Mouse (Mus musculus) liver, embryonic 13.5 days (tissue): Measurements from ENCODE around the gene Pde6h. TPM values are rescaled to one million over a fixed set of nuclear protein-coding genes. Genes with fewer than 3 reads are reported as not detected.
A peak's percentile ranks its signal among the peaks of the same experiment; 100 is the strongest.
"Not testable (repeated sequence)": the region's sequence is repeated elsewhere in the genome, so short reads cannot be mapped to it uniquely, and the experiment has no call there.

Experiments
- ATAC-seq: fragments of 200-750 bp; cut with Nextera tagmentation; 2 replicates; pipeline ENCODE4 v1.8.0; 2017; ENCODE audit warnings: low read depth, mild to moderate bottlenecking, moderate number of reproducible peaks, moderate library complexity
- DNase-seq: peaks from one replicate; pipeline ENCODE4 v3.0.0; 2022
- H3K27ac ChIP-seq: fragments of 300-500 bp; sonication (generic); 2 replicates; pipeline ENCODE4 v1.5.1; 2015; ENCODE audit warnings: moderate library complexity, mild to moderate bottlenecking, inconsistent platforms
- H3K27me3 ChIP-seq: fragments of 300-500 bp; sonication (generic); 2 replicates; pipeline ENCODE4 v1.6.1; 2015; ENCODE audit warnings: mild to moderate bottlenecking, inconsistent platforms
- H3K36me3 ChIP-seq: fragments of 300-500 bp; sonication (generic); 2 replicates; pipeline ENCODE4 v1.6.1; 2015; ENCODE audit warnings: mild to moderate bottlenecking, inconsistent platforms
- H3K4me1 ChIP-seq: fragments of 300-500 bp; sonication (generic); replicated peaks from 2 replicates; pipeline ENCODE4 v1.6.1; 2015; ENCODE audit warnings: inconsistent platforms
- H3K4me2 ChIP-seq: fragments of 300-500 bp; sonication (generic); 2 replicates; pipeline ENCODE4 v1.6.1; 2015; ENCODE audit warnings: inconsistent platforms, mild to moderate bottlenecking, moderate library complexity
- H3K4me3 ChIP-seq: fragments of 300-500 bp; sonication (generic); replicated peaks from 2 replicates; pipeline ENCODE4 v1.5.1; 2015; ENCODE audit warnings: mild to moderate bottlenecking, inconsistent platforms
- H3K9ac ChIP-seq: fragments of 300-500 bp; sonication (generic); 2 replicates; pipeline ENCODE4 v1.6.1; 2015; ENCODE audit warnings: mild to moderate bottlenecking, inconsistent platforms
- H3K9me3 ChIP-seq: fragments of 300-500 bp; sonication (generic); replicated peaks from 2 replicates; pipeline ENCODE4 v1.6.1; 2016; ENCODE audit warnings: inconsistent platforms
- WGBS: fragments of 180-500 bp; shearing (Covaris S2); methylation state at CpG from one replicate; pipeline ENCODE4 v1.1.7; 2015; ENCODE audit not compliant: insufficient replicate concordance; 5-methylcytosine and 5-hydroxymethylcytosine counted together
- polyA plus RNA-seq: library from polyadenylated mRNA; unstranded; fragments of >200 nt; fragmentation: Nextera tagmentation; extraction: Ambion mirVana; gene quantifications from 2 replicates; pipeline ENCODE4 v1.2.1, GENCODE M21; 2015

Gene Pde6h
- polyA plus RNA-seq = not detected in 2 replicates

GRCm38 (mm10) chr6:136923532-136923931, at the start of gene Pde6h:
Pde6h (plus strand) TSS chr6:136923832.
- peaks cover 1% of the 10 kb centered on the region; the same call in 1 of the 2 replicates for H3K36me3 ChIP-seq
- no peaks in the 10 kb centered on the region for H3K27me3 ChIP-seq
- WGBS = 78% methylated on average over 8 of the region's 8 CpGs
- no peaks in the 10 kb centered on the region for H3K9me3 ChIP-seq
- H3K4me1 ChIP-seq = peaks cover 3% of the 10 kb centered on the region; the same call in 1 of the 2 replicates
- no peak for DNase-seq
- ATAC-seq = no peak
- no peak within 1 kb of the TSS for H3K9ac ChIP-seq
- no peak within 1 kb of the TSS for H3K4me3 ChIP-seq
- H3K4me2 ChIP-seq = no peak within 1 kb of the TSS
- H3K27ac ChIP-seq = no peak within 1 kb of the TSS

DNA sequence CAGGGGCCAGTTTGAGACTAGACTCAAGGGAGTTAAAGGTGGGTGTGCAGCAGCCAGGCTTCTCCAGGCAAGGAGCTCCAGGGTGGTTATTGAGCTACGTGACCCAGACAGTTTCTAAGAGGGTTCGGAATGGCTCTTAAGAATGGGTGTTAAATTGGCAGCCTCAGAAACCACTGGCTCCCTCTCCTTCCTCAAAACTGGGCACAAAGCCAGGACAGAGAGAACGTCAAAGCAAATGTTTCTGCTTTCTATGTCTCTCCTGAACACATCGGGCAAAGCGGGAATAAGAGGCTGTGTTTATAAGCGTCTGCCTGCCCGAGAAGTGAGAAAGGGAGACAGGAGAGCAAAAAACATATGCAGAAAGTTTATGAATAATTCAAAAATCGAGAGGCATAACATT, 49.0 kb upstream of the Pde6h start:
- no peak overlapping the region for H3K4me2 ChIP-seq
- H3K27me3 ChIP-seq = no peaks in the 10 kb centered on the region
- H3K9me3 ChIP-seq = no peaks in the 10 kb centered on the region
- H3K27ac ChIP-seq = no peak overlapping the region
- WGBS = 61% methylated on average over 8 of the region's 8 CpGs
- no peak overlapping the region for H3K4me3 ChIP-seq
- H3K36me3 ChIP-seq = no peaks in the 10 kb centered on the region
- H3K9ac ChIP-seq = no peak overlapping the region
- DNase-seq = no peak
- ATAC-seq = no peak
- H3K4me1 ChIP-seq = no peaks in the 10 kb centered on the region

DNA sequence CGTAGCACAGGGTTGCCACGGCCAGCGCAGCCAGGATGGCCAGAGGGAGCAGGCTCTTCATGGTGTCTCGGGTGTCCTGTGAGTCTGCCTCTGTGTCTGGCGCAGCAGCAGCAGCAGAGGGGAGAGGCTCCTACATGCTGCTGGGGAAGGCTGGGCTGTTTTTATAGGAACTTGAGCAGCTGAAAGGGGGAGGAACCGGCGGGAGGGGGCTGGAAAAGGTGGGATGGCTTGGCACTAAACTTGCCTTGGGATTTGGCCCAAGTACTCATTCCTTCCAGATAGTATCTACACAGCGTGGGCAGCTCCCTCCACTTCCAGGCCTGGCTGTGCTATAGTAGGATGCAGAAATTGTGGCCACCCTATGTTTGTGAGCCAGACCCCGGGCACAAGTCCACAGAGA, 48.0 kb upstream of the Pde6h start, which contains the start of gene Mgp:
Mgp (minus strand) TSS at position 154 of the 400 bp plus-strand sequence.
- no peak for ATAC-seq
- no peaks in the 10 kb centered on the region for H3K9me3 ChIP-seq
- H3K4me1 ChIP-seq = no peaks in the 10 kb centered on the region
- DNase-seq = no peak
- no peak within 1 kb of the TSS for H3K4me3 ChIP-seq
- no peak within 1 kb of the TSS for H3K9ac ChIP-seq
- no peak within 1 kb of the TSS for H3K27ac ChIP-seq
- H3K4me2 ChIP-seq = no peak within 1 kb of the TSS
- H3K36me3 ChIP-seq = no peaks in the 10 kb centered on the region
- no peaks in the 10 kb centered on the region for H3K27me3 ChIP-seq
- 52% methylated on average over 9 of the region's 9 CpGs for WGBS

- DNase-seq = no peak
- no peak overlapping the region for H3K4me2 ChIP-seq
- no peak for ATAC-seq
- no peak overlapping the region for H3K9ac ChIP-seq
- H3K27me3 ChIP-seq = no peaks in the 10 kb centered on the region
- WGBS = 60% methylated on average over 8 of the region's 8 CpGs
- no peak overlapping the region for H3K4me3 ChIP-seq
- no peak overlapping the region for H3K27ac ChIP-seq
- no peaks in the 10 kb centered on the region for H3K9me3 ChIP-seq
- no peaks in the 10 kb centered on the region for H3K36me3 ChIP-seq
- no peaks in the 10 kb centered on the region for H3K4me1 ChIP-seq
These were observed 42.0 kb upstream of the Pde6h start for GRCm38 (mm10) chr6:136881678-136882077.

DNA sequence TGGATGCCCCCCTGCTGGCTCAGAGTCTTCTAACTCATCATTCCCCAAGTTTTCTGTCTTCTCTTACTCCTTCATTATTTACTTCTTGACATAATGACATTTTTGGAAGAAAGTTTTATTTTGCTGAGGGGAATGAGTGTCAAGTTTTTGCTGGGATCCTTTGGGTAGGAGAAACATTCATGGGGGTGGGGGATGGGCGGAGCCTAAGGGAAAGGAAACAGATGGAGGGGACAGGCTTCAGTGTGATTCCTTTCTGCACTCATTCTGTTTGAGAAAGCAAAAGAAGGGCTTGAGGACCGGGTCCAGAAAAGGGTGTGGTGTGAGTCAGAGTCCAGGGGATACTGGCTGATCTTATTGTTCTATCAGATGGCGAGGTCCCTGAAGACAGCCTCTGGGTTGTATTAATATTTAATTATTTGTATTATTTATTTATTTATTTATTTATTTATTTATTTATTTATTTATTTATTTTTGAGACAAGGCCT, 40.2 kb upstream of the Pde6h start:
- WGBS = 54% methylated on average over 3 of the region's 3 CpGs
- no peak overlapping the region for H3K4me3 ChIP-seq
- no peaks in the 10 kb centered on the region for H3K36me3 ChIP-seq
- no peaks in the 10 kb centered on the region for H3K27me3 ChIP-seq
- H3K27ac ChIP-seq = no peak overlapping the region
- H3K9me3 ChIP-seq = no peaks in the 10 kb centered on the region
- no peak overlapping the region for H3K4me2 ChIP-seq
- ATAC-seq (no peak), DNase-seq (no peak)
- no peaks in the 10 kb centered on the region for H3K4me1 ChIP-seq
- H3K9ac ChIP-seq = no peak overlapping the region

DNA sequence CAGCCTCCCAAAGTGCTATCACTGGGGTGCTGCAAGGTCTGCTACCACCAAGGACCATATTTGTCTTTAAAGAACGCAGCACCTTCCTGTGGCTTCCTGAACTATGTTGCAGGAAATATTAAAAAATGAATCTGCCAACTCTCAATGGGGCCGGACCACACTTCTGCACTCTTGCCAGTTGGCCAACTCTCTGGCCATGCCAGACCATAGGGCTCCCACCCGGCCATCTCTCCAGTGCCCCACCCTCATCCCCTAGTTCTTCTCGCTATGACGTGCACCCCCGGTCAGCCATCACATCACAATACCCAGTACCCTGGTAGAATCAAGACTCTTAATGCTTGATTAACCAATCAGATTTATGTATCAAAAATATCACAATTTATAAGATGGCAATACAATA, 39.7 kb upstream of the Pde6h start:
- no peak for DNase-seq
- Histone ChIP-seq H3K4me3 (no peak overlapping the region), H3K9ac (no peak overlapping the region), H3K27ac (no peak overlapping the region), H3K36me3 (no peaks in the 10 kb centered on the region), H3K9me3 (no peaks in the 10 kb centered on the region), H3K4me2 (no peak overlapping the region), H3K27me3 (no peaks in the 10 kb centered on the region), H3K4me1 (no peaks in the 10 kb centered on the region)
- ATAC-seq = no peak
- 79% methylated on average over 6 of the region's 6 CpGs for WGBS

DNA sequence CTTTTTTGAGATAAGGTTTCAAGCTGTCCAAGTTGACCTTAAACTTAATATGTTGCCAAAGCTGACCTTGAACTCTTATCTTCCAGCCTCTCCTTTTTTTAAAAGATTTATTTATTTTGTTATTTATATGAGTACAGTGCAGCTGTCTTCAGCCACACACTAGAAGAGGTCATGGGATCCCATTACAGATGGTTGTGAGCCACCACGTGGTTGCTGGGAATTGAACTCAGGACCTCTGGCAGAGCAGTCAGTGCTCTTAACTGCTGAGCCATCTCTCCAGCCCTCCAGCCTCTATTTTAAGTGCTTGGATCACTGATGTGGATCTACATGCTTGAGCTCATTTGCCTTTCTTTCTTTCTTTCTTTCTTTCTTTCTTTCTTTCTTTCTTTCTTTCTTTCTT, 38.9 kb upstream of the Pde6h start:
- not testable (repeated sequence) for H3K9me3 ChIP-seq, H3K4me1 ChIP-seq, H3K27ac ChIP-seq, H3K27me3 ChIP-seq, ATAC-seq, H3K4me2 ChIP-seq, DNase-seq, H3K36me3 ChIP-seq, H3K9ac ChIP-seq, H3K4me3 ChIP-seq
- WGBS = 37% methylated on average over 1 of the region's 1 CpGs

DNA sequence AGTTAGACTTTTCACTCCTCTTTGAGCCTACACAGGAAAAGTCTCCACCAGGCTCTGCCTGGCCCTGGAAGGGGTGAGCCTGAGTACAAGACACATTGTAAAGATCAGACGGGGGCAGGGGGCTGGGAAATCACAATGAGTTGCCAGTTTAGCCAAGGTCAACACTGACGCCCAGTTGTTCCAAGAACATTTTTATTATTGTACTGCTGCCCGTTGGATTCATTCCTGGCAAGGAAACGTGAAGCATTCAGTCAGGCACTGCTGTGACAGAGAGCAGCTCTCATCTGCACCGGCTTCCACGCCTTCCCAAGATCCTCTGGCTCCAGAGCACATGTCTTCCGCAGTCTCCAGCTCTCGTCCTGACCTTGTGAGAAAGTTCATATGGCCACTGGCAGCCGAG, 35.8 kb upstream of the Pde6h start:
- no peaks in the 10 kb centered on the region for H3K36me3 ChIP-seq
- WGBS = 65% methylated on average over 9 of the region's 9 CpGs
- H3K9ac ChIP-seq = no peak overlapping the region
- no peak overlapping the region for H3K4me3 ChIP-seq
- ATAC-seq (no peak), DNase-seq (no peak)
- H3K9me3 ChIP-seq = no peaks in the 10 kb centered on the region
- H3K27ac ChIP-seq = no peak overlapping the region
- peaks cover 8% of the 10 kb centered on the region for H3K4me1 ChIP-seq
- no peaks in the 10 kb centered on the region for H3K27me3 ChIP-seq
- H3K4me2 ChIP-seq = no peak overlapping the region

- H3K4me2 ChIP-seq = no peak overlapping the region
- no peaks in the 10 kb centered on the region for H3K27me3 ChIP-seq
- H3K4me3 ChIP-seq = no peak overlapping the region
- H3K9ac ChIP-seq = no peak overlapping the region
- H3K36me3 ChIP-seq = no peaks in the 10 kb centered on the region
- H3K4me1 ChIP-seq = peaks cover 8% of the 10 kb centered on the region
- DNase-seq = no peak
- 82% methylated on average over 6 of the region's 6 CpGs for WGBS
- H3K9me3 ChIP-seq = no peaks in the 10 kb centered on the region
- no peak for ATAC-seq
- H3K27ac ChIP-seq = no peak overlapping the region
These were observed 34.6 kb upstream of the Pde6h start for GRCm38 (mm10) chr6:136889067-136889466.

GRCm38 (mm10) chr6:136889554-136889953, 34.1 kb upstream of the Pde6h start:
- Histone ChIP-seq H3K4me3 (no peak overlapping the region), H3K9ac (no peak overlapping the region), H3K4me2 (no peak overlapping the region), H3K27me3 (no peaks in the 10 kb centered on the region), H3K27ac (no peak overlapping the region), H3K36me3 (no peaks in the 10 kb centered on the region), H3K4me1 (peaks cover 8% of the 10 kb centered on the region), H3K9me3 (no peaks in the 10 kb centered on the region)
- 73% methylated on average over 6 of the region's 6 CpGs for WGBS
- ATAC-seq (no peak), DNase-seq (no peak)

GRCm38 (mm10) chr6:136892002-136892401, 31.6 kb upstream of the Pde6h start:
- Histone ChIP-seq H3K27me3 (no peaks in the 10 kb centered on the region), H3K9me3 (no peaks in the 10 kb centered on the region), H3K4me1 (peaks cover 8% of the 10 kb centered on the region), H3K27ac (no peak overlapping the region), H3K9ac (no peak overlapping the region), H3K4me3 (no peak overlapping the region), H3K4me2 (no peak overlapping the region), H3K36me3 (no peaks in the 10 kb centered on the region)
- 37% methylated on average over 2 of the region's 2 CpGs for WGBS
- ATAC-seq = peak; percentile 78
- DNase-seq = no peak

- ATAC-seq = no peak
- Histone ChIP-seq H3K36me3 (no peaks in the 10 kb centered on the region), H3K4me3 (no peak overlapping the region), H3K9ac (no peak overlapping the region), H3K27me3 (no peaks in the 10 kb centered on the region), H3K4me1 (peaks cover 8% of the 10 kb centered on the region), H3K27ac (no peak overlapping the region), H3K4me2 (no peak overlapping the region), H3K9me3 (no peaks in the 10 kb centered on the region)
- DNase-seq = no peak
- 50% methylated on average over 15 of the region's 15 CpGs for WGBS
These were observed 28.9 kb upstream of the Pde6h start for GRCm38 (mm10) chr6:136894532-136895339.
